Mouse (Mus musculus) G1E (cell line): ENCODE results near the gene Fanci.

ENCODE experiments used
- CTCF ChIP-seq: IDR thresholded peaks from 2 replicates; pipeline ENCODE4 v1.5.1; 2012; ENCODE audit warnings: low read depth, low read length, inconsistent platforms, mixed read lengths
- GATA1 ChIP-seq: IDR thresholded peaks from 2 replicates; pipeline ENCODE4 v1.6.1; 2012; ENCODE audit warnings: borderline replicate concordance, low read length, inconsistent platforms, mixed read lengths
- GATA2 ChIP-seq: IDR thresholded peaks from 2 replicates; pipeline ENCODE4 v1.6.1; 2012; ENCODE audit warnings: low read depth, low read length, inconsistent platforms, borderline replicate concordance
- POLR2AphosphoS5 ChIP-seq: IDR thresholded peaks from 2 replicates; pipeline ENCODE4 v1.6.1; 2012; ENCODE audit warnings: low read depth, low read length, inconsistent platforms; ENCODE audit not compliant: insufficient replicate concordance
- TAL1 ChIP-seq: conservative IDR thresholded peaks from 2 replicates; pipeline ENCODE4 v1.6.1; 2012; ENCODE audit warnings: low read depth, low read length, inconsistent platforms, mixed read lengths

GRCm38 (mm10) chr7:79397446-79397963 is 5.8 kb downstream of the Fanci start:
- TF ChIP-seq TAL1: no peak
- no peak for TF ChIP-seq CTCF
- TF ChIP-seq GATA2: no peak
- no peak for TF ChIP-seq GATA1
- no peak for TF ChIP-seq POLR2AphosphoS5
